In the genomic region with DNA sequence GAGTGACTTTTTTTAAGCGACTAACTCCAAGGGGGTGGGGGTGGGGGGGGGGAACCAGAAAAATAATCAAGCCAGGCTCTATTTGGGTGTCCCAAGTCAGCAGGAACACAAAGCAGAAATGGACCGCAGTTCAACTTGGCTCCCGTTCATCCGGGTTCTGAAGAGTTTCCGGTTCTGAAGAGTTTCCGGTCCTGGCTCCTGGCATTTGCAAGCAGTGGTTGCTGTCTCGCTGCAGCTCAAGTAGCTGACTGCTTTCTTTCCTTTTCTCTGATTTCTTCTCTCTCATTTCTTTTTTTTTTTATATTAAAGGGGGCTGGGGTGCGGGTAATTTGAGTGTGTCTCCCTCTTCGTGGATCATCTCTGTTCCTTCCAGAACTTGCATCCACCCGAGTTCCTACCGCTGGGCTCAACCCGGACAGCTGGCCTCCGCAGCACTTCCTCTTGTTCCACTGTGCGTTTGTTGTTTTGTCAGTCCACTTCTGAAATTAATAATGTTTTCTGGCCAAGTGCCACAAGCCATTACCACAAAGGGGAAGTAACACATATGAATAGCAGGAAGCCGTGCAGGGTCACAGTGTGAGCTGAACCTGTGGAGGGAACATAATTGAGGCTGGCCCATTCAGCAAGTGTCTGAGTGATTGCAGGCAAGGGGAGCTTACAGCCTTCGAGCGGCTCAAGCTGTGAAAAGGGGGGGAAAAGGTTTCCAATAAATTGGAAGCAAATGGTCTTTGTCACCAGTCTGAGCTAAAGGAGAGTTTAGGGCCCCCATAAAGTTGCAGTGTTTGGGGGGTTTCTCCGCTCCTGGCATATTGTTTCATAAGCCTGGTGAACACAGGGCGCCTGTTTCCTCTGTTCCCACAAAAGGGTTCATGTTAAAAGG, we compare ENCODE assay signal across 8 mouse cellular contexts. TPM values are rescaled to one million over a fixed set of nuclear protein-coding genes. Genes with fewer than 3 reads are reported as not detected.
DNase-seq lines count a peak whose midpoint lies in the region; ATAC-seq and TF ChIP-seq lines count a peak whose summit lies in the region.

No protein-coding gene starts in this region.

- peaks cover 43% of the 10 kb centered on the region for H3K4me1 ChIP-seq in heart, embryonic 10.5 days
- H3K4me1 ChIP-seq in kidney, adult 2 months (ENCODE audit: control insufficient read depth, insufficient read depth, low read length), result peaks cover 18% of the 10 kb centered on the region
- H3K4me1 ChIP-seq in neural tube, embryonic 11.5 days (ENCODE audit: control insufficient read depth, insufficient read depth, low read length), result peaks cover 50% of the 10 kb centered on the region

- peak overlapping the region; percentile 63 for H3K27ac ChIP-seq in heart, embryonic 10.5 days
- peak overlapping the region; percentile 74 for H3K27ac ChIP-seq in kidney, adult 2 months (ENCODE audit: insufficient read depth, low read depth, low read length)
- H3K27ac ChIP-seq in neural tube, embryonic 11.5 days (ENCODE audit: low read depth, low read length), result peak overlapping the region; percentile 73

- H3K4me2 ChIP-seq in neural tube, embryonic 11.5 days (ENCODE audit: low read depth), result peak overlapping the region; percentile 12

- ATAC-seq in neural tube, embryonic 11.5 days (ENCODE audit: insufficient read depth, low FRiP score, low TSS enrichment), result peak; percentile 56

- TF ChIP-seq CTCF in kidney, adult 2 months (conservative IDR thresholded peaks at IDR 0.05; ENCODE audit: insufficient read depth, insufficient read length, low read depth, low read length), result no peak

- TF ChIP-seq POLR2A in kidney, adult 2 months (IDR thresholded peaks at IDR 0.05; ENCODE audit: low read depth, low read length), result no peak

- H3K9me3 ChIP-seq in heart, embryonic 10.5 days, result no peaks in the 10 kb centered on the region
- no peaks in the 10 kb centered on the region for H3K9me3 ChIP-seq in neural tube, embryonic 11.5 days (ENCODE audit: control insufficient read depth, low read length)

- no peaks in the 10 kb centered on the region for H3K27me3 ChIP-seq in heart, embryonic 10.5 days (ENCODE audit: insufficient read depth, poor library complexity, severe bottlenecking)
- H3K27me3 ChIP-seq in kidney, adult 2 months (replicated peaks; ENCODE audit: control insufficient read depth, insufficient read depth, low read length), result no peaks in the 10 kb centered on the region
- H3K27me3 ChIP-seq in neural tube, embryonic 11.5 days (ENCODE audit: control insufficient read depth, insufficient read depth, low read length), result 0 out of 2 replicates have a peak, but pooled peaks cover 2% of the 10 kb centered on the region

- H3K9ac ChIP-seq in neural tube, embryonic 11.5 days (ENCODE audit: low read length), result no peak overlapping the region

- WGBS in heart, embryonic 10.5 days, result 45% methylated on average over 19 of the region's 19 CpGs
- 46% methylated on average over 19 of the region's 19 CpGs for WGBS in kidney, adult 2 months
- 15% methylated on average over 19 of the region's 19 CpGs for WGBS in neural tube, embryonic 11.5 days

- DNase-seq in layer of hippocampus, adult 11-12 months (ENCODE audit: low spot score), result peak; percentile 42
- no peak for DNase-seq in layer of hippocampus, postnatal 25 days (ENCODE audit: extremely low spot score in 1 of 2, low spot score in 1 of 2)
- peak; percentile 68 for DNase-seq in embryo, embryonic 9.5 days (ENCODE audit: extremely low spot score)
- no peak for DNase-seq in heart, embryonic 10.5 days (ENCODE audit: low spot score)
- peak; percentile 95 for DNase-seq in kidney, adult 2 months
- DNase-seq in lung, adult 18-20 months, result peak; percentile 80 to 90
- peak; percentile 73 for DNase-seq in neural tube, embryonic 11.5 days (ENCODE audit: low spot score)
- DNase-seq in cerebellum, postnatal 36 days, result no peak

- no peak overlapping the region for H3K4me3 ChIP-seq in heart, embryonic 10.5 days
- no peak overlapping the region for H3K4me3 ChIP-seq in kidney, adult 2 months (ENCODE audit: insufficient read depth, low read depth, low read length)
- H3K4me3 ChIP-seq in neural tube, embryonic 11.5 days (ENCODE audit: low read depth, low read length), result no peak overlapping the region

- peaks cover 19% of the 10 kb centered on the region for H3K36me3 ChIP-seq in heart, embryonic 10.5 days
- peaks cover 4% of the 10 kb centered on the region; the same call in 1 of the 2 replicates for H3K36me3 ChIP-seq in kidney, adult 2 months (ENCODE audit: control insufficient read depth, insufficient read depth, low read length)
- no peaks in the 10 kb centered on the region for H3K36me3 ChIP-seq in neural tube, embryonic 11.5 days (ENCODE audit: control insufficient read depth, insufficient read depth, low read length)

RNA-seq across cellular contexts. Expression of gene Dusp6, which starts 5.6 kb away (rescaled TPM):
- total RNA-seq in layer of hippocampus, postnatal 25 days (2021), result 10 to 100 TPM; 74.9 to 93.5 TPM
- 58.5 and 65.3 TPM in 2 replicates for polyA plus RNA-seq in heart, embryonic 10.5 days (2016; fragmentation: Nextera tagmentation; extraction: Ambion mirVana)
- polyA plus RNA-seq in kidney, adult 2 months (2012; rRNA removed), result 46.6 and 50.5 TPM in 2 replicates
- polyA plus RNA-seq in neural tube, embryonic 11.5 days (2014; fragmentation: Nextera tagmentation; extraction: Ambion mirVana), result 57.5 and 62.0 TPM in 2 replicates

Comparison
In these comparisons a context has a peak if more than half of its experiments do, and no peak if none do; other contexts are left out.
1. DNase-seq: peak in layer of hippocampus, adult 11-12 months (single experiment), embryo, embryonic 9.5 days (single experiment), kidney, adult 2 months (single experiment), lung, adult 18-20 months (2 of 2) and neural tube, embryonic 11.5 days (single experiment); none in layer of hippocampus, postnatal 25 days (0 of 2), heart, embryonic 10.5 days (single experiment) and cerebellum, postnatal 36 days (0 of 2).
2. Peak in every context shown above with its lines, with median percentiles within 50 percentile points of each other: H3K27ac ChIP-seq.